Mouse (Mus musculus) erythroblast, embryonic 14.5 days (primary cell): ENCODE results near the gene Cpsf7.

Experiments used
- GATA1 ChIP-seq: IDR thresholded peaks from 2 replicates; pipeline ENCODE4 v1.6.1; 2012; ENCODE audit warnings: low read length, inconsistent platforms, mixed read lengths
- TAL1 ChIP-seq: IDR thresholded peaks from 3 replicates; pipeline ENCODE4 v1.6.1; 2012; ENCODE audit warnings: low read length, inconsistent platforms, mixed read lengths

DNA sequence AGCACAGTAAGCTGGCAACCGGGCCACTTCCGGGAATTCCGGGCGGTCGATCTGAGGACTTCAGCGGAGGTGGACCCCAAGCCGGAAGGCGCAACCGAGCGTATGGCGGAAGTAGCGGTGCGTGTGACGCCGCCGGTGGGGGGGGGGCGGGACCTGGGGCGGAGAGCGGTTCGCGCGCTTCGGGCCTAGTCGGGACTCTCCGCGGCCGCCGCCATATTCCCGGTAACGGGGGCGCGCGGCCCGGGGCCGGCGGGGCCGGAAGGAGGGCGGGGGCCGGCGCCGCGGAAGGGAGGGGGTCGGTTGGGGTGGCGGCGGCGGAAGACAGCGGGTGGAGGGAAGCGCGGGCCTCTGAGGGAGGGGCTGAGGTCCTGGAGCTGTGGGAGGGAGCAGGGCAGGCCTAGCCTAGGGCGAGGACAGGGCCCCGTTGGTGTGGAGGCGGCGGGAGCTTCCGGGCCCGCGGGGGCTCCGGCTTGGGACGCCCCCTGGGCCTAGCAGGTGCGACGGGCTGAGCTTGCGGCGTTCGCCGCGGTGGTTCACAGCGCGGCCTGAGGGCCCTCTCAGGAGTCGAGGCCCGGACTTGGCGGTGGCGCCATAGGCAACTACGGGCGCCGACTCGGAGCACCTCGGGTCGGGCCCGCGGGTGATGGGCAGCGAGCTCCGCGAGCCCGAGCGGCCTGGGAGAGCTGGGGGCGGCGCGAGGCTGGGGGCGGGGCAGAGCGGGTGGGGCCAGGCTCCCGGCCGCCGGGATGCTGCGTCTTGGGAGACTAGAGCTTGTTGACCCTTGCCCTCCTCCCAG, at the start of gene Cpsf7:
- TF ChIP-seq GATA1 (no peak), TAL1 (no peak)
